In genomic region chr5:92997428-92998120, GRCm38 (mm10) we compare ENCODE assay signal across 7 mouse cellular contexts. TPM values are rescaled to one million over a fixed set of nuclear protein-coding genes. Genes with fewer than 3 reads are reported as not detected.
DNase-seq lines count a peak whose midpoint lies in the region; ATAC-seq and TF ChIP-seq lines count a peak whose summit lies in the region.

No protein-coding gene starts in this region.

- H3K4me1 ChIP-seq in forebrain, postnatal 0 days (ENCODE audit: insufficient read depth), result no peaks in the 10 kb centered on the region
- H3K4me1 ChIP-seq in liver, embryonic 15.5 days (replicated peaks), result peaks cover 7% of the 10 kb centered on the region; the same call in 1 of the 2 replicates

- no peak overlapping the region for H3K9ac ChIP-seq in forebrain, postnatal 0 days
- H3K9ac ChIP-seq in liver, embryonic 15.5 days, result no peak overlapping the region

- no peak overlapping the region for H3K4me2 ChIP-seq in forebrain, postnatal 0 days (ENCODE audit: low read depth)
- H3K4me2 ChIP-seq in liver, embryonic 15.5 days, result no peak overlapping the region

- no peaks in the 10 kb centered on the region for H3K36me3 ChIP-seq in forebrain, postnatal 0 days (ENCODE audit: insufficient read depth)
- H3K36me3 ChIP-seq in liver, embryonic 15.5 days (replicated peaks), result no peaks in the 10 kb centered on the region

- H3K4me3 ChIP-seq in forebrain, postnatal 0 days (ENCODE audit: low read depth, low read length), result no peak overlapping the region
- H3K4me3 ChIP-seq in liver, embryonic 15.5 days (replicated peaks), result no peak overlapping the region

- no peak for TF ChIP-seq CTCF in forebrain, postnatal 0 days (IDR thresholded peaks at IDR 0.05; ENCODE audit: low read depth)

- 61% methylated on average over 5 of the region's 5 CpGs for WGBS in forebrain, postnatal 0 days
- WGBS in liver, embryonic 15.5 days (ENCODE audit: insufficient replicate concordance), result 47% methylated on average over 5 of the region's 5 CpGs

- H3K27me3 ChIP-seq in forebrain, postnatal 0 days (ENCODE audit: insufficient read depth, low read length), result no peaks in the 10 kb centered on the region
- no peaks in the 10 kb centered on the region for H3K27me3 ChIP-seq in liver, embryonic 15.5 days

- H3K9me3 ChIP-seq in forebrain, postnatal 0 days (ENCODE audit: low read length), result no peaks in the 10 kb centered on the region
- no peaks in the 10 kb centered on the region for H3K9me3 ChIP-seq in liver, embryonic 15.5 days (replicated peaks)

- no peak overlapping the region for H3K27ac ChIP-seq in forebrain, postnatal 0 days (ENCODE audit: low read depth, low read length)
- peak overlapping the region; percentile 57 for H3K27ac ChIP-seq in liver, embryonic 15.5 days (replicated peaks)

- ATAC-seq in forebrain, postnatal 0 days, result 0 out of 2 replicates have a peak, but pooled peaks have one; percentile 18
- ATAC-seq in liver, embryonic 15.5 days (ENCODE audit: insufficient read depth), result peak; percentile 61

- peak; percentile 81 for DNase-seq in embryo, embryonic 10 days (ENCODE audit: low spot score)
- DNase-seq in forebrain, postnatal 0 days, result no peak
- peak; percentile 77 for DNase-seq in hindlimb bud, embryonic 11.5 days (ENCODE audit: extremely low spot score, low read depth, low spot score)
- no peak for DNase-seq in thymus, adult 18-20 months
- DNase-seq in spleen, postnatal 10 days (ENCODE audit: low spot score in 2 of 2), result no peak
- DNase-seq in left cerebral cortex, adult 11 months (ENCODE audit: low spot score), result no peak

RNA-seq across cellular contexts. Expression of gene Sowahb, which starts 47.2 kb away (rescaled TPM):
- 0.10 and 0.46 TPM in 2 replicates for total RNA-seq in forebrain, postnatal 0 days (2014; rRNA removed)
- polyA plus RNA-seq in forebrain, postnatal 0 days (2015; fragmentation: Nextera tagmentation; extraction: Ambion mirVana), result 0.10 and 0.12 TPM in 2 replicates
- 1.1 and 1.4 TPM in 2 replicates for polyA plus RNA-seq in liver, embryonic 15.5 days (2015; fragmentation: Nextera tagmentation; extraction: Ambion mirVana)

Comparison
In these comparisons a context has a peak if more than half of its experiments do, and no peak if none do; other contexts are left out.
1. DNase-seq: peak in embryo, embryonic 10 days (single experiment) and hindlimb bud, embryonic 11.5 days (single experiment); none in forebrain, postnatal 0 days (single experiment), thymus, adult 18-20 months (0 of 2), spleen, postnatal 10 days (0 of 2) and left cerebral cortex, adult 11 months (single experiment).